Mouse (Mus musculus): ENCODE measurements around the gene Stxbp5. TPM values are rescaled to one million over a fixed set of nuclear protein-coding genes. Genes with fewer than 3 reads are reported as not detected.
A peak's percentile ranks its signal among the peaks of the same experiment; 100 is the strongest.

The Stxbp5 gene
- polyA plus RNA-seq, 1 experiment from 2014 or later: 19.2 TPM

DNA sequence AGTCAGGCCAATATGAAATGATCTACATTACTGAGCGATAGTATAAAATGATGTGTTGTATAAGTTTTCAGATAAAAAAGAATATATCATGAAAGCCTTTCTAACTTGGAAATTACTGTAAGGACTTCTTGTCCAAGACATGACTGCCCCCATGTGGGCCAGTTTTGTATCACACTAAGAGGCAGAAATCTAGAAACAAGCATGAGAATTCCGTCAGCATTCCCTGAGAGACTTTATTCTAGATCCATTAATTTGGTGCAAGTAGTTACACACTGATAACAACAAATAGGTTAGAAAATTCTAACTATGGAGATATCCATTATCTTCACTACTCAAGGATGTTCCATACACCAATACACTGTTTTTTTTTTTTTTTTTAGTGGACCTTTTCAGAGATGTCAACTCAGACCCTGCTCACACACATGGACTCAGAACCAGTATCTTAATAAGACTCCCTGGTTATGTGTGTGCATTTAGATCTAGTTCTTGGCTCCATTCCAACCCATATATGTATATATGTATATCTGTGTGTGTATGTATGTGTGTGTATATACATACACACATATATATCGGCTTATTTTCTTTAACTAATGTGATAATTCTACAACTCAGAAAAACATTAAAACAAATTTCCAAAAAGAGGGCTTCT is 145.9 kb downstream of the Stxbp5 start:
- no peak overlapping the region for H3K4me2 ChIP-seq (ENCODE audit: low read depth, low read length)
- H3K27me3 ChIP-seq (ENCODE audit: control insufficient read depth, insufficient read depth, low read length): no peaks in the 10 kb centered on the region
- 46% methylated on average over 3 of the region's 3 CpGs for WGBS
- H3K36me3 ChIP-seq (ENCODE audit: control insufficient read depth, insufficient read depth, low read length): 0 out of 2 replicates have a peak, but pooled peaks cover 4% of the 10 kb centered on the region
- H3K4me1 ChIP-seq (ENCODE audit: control insufficient read depth, insufficient read depth, low read length): no peaks in the 10 kb centered on the region
- no peak overlapping the region for H3K4me3 ChIP-seq (ENCODE audit: low read depth, low read length)
- no peak overlapping the region for H3K9ac ChIP-seq (replicated peaks; ENCODE audit: low read depth, low read length)
- ATAC-seq (ENCODE audit: low read depth): peak; percentile 31; the same call in 1 of the 2 replicates
- no peak overlapping the region for H3K27ac ChIP-seq (ENCODE audit: low read depth, low read length)
- no peaks in the 10 kb centered on the region for H3K9me3 ChIP-seq (ENCODE audit: control insufficient read depth, low read length)

DNA sequence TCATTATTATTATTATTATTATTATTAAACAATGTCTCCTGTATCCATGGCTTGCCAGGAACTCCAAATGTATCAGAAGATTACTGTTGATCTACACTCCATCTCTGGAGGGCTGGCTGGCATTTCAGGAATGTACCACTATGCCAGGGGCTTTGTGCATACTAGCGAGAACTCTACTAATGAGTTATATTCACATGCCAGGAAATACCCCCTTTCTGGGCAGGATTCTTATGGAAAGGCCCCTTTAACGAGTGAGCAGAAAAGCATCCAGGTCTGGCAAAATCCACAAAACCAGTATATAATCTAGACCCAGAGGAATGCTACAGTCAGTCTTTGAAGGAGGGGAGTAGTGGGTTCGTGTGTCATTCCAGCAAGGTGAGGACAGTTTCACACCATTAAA is 167.0 kb downstream of the Stxbp5 start:
- no peak overlapping the region for H3K4me3 ChIP-seq (ENCODE audit: low read depth, low read length)
- no peak for ATAC-seq (ENCODE audit: low read depth)
- no peaks in the 10 kb centered on the region for H3K36me3 ChIP-seq (ENCODE audit: control insufficient read depth, insufficient read depth, low read length)
- H3K4me2 ChIP-seq (ENCODE audit: low read depth, low read length): no peak overlapping the region
- no peaks in the 10 kb centered on the region for H3K9me3 ChIP-seq (ENCODE audit: control insufficient read depth, low read length)
- H3K9ac ChIP-seq (replicated peaks; ENCODE audit: low read depth, low read length): no peak overlapping the region
- 80% methylated on average over 3 of the region's 3 CpGs for WGBS
- H3K27me3 ChIP-seq (ENCODE audit: control insufficient read depth, insufficient read depth, low read length): no peaks in the 10 kb centered on the region
- no peaks in the 10 kb centered on the region for H3K4me1 ChIP-seq (ENCODE audit: control insufficient read depth, insufficient read depth, low read length)
- no peak overlapping the region for H3K27ac ChIP-seq (ENCODE audit: low read depth, low read length)

DNA sequence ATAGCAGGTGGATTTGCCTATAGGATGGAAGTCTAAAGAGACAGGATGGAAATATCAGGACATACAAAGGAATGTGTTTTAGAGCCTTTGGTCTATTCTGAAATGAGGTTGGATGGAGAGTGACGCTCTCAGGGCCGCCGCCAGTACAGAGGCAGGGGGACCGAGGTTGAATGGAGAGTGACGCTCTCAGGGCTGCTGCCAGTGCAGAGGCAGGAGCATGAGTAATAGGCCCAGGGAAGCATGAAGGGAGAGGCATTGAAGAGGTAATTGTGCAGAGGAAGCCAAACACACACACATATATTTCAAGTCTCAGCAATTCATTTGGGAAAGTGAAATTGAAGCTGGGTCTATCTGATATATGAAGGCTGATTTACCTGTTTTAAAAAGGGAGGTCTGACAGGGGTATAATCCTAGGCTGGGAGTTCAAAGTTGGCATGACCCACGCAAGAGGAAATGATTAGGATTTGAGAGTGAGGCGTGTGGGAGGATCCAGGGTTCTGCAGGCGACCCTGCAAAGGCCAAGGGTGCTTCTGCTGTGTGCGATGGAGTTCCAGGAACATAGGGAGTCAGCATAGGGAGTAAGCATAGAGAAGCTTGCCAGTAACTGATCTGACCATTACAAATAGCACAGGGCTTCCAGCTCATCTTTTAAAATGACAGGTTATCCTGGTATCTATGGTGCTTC is 168.7 kb downstream of the Stxbp5 start:
- Histone ChIP-seq H3K4me3 (ENCODE audit: low read depth, low read length) (no peak overlapping the region), H3K27ac (ENCODE audit: low read depth, low read length) (no peak overlapping the region), H3K36me3 (ENCODE audit: control insufficient read depth, insufficient read depth, low read length) (no peaks in the 10 kb centered on the region), H3K9ac (replicated peaks; ENCODE audit: low read depth, low read length) (no peak overlapping the region), H3K27me3 (ENCODE audit: control insufficient read depth, insufficient read depth, low read length) (no peaks in the 10 kb centered on the region), H3K4me1 (ENCODE audit: control insufficient read depth, insufficient read depth, low read length) (no peaks in the 10 kb centered on the region), H3K9me3 (ENCODE audit: control insufficient read depth, low read length) (no peaks in the 10 kb centered on the region), H3K4me2 (ENCODE audit: low read depth, low read length) (no peak overlapping the region)
- no peak; the same call in 1 of the 2 replicates for ATAC-seq (ENCODE audit: low read depth)
- WGBS: 65% methylated on average over 9 of the region's 9 CpGs

DNA sequence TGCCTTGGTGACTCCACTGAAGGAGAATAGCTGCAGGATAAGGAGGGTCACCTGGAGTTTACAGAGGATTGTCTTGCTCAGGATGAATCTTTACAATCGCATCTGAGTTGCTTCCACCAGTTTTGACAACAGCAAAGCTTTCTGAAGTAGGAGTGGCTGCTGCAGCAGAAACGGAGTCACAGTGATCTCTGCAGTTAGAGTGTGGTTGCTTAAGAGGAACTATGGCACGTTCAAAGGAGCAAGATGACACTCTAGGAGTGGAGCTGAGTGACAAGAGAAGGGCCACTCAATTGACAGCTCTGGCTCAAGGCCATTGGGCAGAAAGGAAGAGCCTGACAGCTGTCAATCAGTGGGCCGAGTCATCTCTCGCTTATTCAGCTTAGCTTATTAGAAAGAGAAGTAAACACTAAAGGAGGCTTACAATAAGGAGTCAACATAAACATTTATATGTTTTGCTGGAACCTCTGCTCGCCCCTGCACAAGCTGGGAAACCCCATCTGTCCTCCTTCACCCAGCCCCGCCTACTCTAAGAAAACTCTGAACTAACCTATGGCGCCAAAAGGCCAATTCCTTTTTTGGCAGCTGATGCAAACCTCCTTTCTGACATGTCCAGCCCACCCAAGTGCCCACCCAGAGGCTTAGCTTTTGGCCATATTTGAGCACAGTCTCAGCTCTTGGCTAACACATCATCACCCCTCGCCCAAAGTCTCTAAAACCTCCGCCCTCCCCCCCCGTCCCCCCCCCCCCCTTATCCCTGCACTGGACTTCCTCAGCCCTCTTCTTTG is 178.2 kb downstream of the Stxbp5 start:
- Histone ChIP-seq H3K4me1 (ENCODE audit: control insufficient read depth, insufficient read depth, low read length) (no peaks in the 10 kb centered on the region), H3K4me3 (ENCODE audit: low read depth, low read length) (no peak overlapping the region), H3K36me3 (ENCODE audit: control insufficient read depth, insufficient read depth, low read length) (no peaks in the 10 kb centered on the region), H3K9ac (replicated peaks; ENCODE audit: low read depth, low read length) (no peak overlapping the region), H3K27me3 (ENCODE audit: control insufficient read depth, insufficient read depth, low read length) (no peaks in the 10 kb centered on the region), H3K9me3 (ENCODE audit: control insufficient read depth, low read length) (no peaks in the 10 kb centered on the region), H3K27ac (ENCODE audit: low read depth, low read length) (no peak overlapping the region), H3K4me2 (ENCODE audit: low read depth, low read length) (no peak overlapping the region)
- WGBS: 86% methylated on average over 11 of the region's 11 CpGs
- ATAC-seq (ENCODE audit: low read depth): no peak

DNA sequence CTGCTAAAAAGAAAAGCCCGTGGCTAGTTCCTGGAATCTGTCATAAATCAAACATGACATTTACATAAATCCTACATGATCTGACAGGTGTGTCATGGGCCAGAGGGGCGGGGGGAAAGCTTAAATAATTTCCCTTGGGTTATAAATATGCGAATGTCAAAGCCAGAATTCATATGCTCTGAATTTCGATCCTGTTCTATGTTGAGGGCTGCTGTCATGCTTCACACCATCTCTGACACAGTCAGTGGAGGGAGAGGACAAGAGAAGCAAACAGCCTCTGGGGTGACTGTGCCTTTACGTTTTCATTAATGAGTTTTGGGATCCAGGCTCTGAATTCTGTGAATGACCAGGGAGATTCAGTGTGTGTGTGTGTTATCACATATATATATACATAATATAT is 180.9 kb downstream of the Stxbp5 start:
- Histone ChIP-seq H3K27ac (ENCODE audit: low read depth, low read length) (no peak overlapping the region), H3K9me3 (ENCODE audit: control insufficient read depth, low read length) (no peaks in the 10 kb centered on the region), H3K9ac (replicated peaks; ENCODE audit: low read depth, low read length) (no peak overlapping the region), H3K4me1 (ENCODE audit: control insufficient read depth, insufficient read depth, low read length) (no peaks in the 10 kb centered on the region), H3K4me3 (ENCODE audit: low read depth, low read length) (no peak overlapping the region), H3K36me3 (ENCODE audit: control insufficient read depth, insufficient read depth, low read length) (no peaks in the 10 kb centered on the region), H3K4me2 (ENCODE audit: low read depth, low read length) (no peak overlapping the region), H3K27me3 (ENCODE audit: control insufficient read depth, insufficient read depth, low read length) (no peaks in the 10 kb centered on the region)
- ATAC-seq (ENCODE audit: low read depth): no peak
- WGBS: 66% methylated on average over 5 of the region's 5 CpGs

DNA sequence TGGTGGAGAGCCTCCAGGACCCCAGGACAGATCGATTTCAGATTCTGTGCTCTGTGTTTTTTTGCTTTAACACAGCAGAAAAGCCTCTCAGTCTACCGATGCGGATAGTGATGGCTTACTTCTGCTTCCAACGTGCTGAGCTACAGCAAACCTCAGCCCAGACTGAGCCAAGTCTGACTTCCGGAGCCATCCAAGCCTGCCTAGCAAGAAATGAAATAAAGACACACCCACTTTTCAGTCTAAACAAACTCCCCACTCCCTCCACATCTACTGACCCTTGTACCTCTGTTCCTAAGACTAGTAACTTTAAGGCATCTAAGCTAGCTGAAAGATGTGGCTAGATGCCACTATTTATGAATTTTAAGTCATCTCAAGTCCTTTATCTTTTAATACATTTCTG is 182.8 kb downstream of the Stxbp5 start:
- H3K9me3 ChIP-seq (ENCODE audit: control insufficient read depth, low read length): no peaks in the 10 kb centered on the region
- no peak for ATAC-seq (ENCODE audit: low read depth)
- H3K9ac ChIP-seq (replicated peaks; ENCODE audit: low read depth, low read length): no peak overlapping the region
- no peaks in the 10 kb centered on the region for H3K27me3 ChIP-seq (ENCODE audit: control insufficient read depth, insufficient read depth, low read length)
- H3K4me1 ChIP-seq (ENCODE audit: control insufficient read depth, insufficient read depth, low read length): no peaks in the 10 kb centered on the region
- H3K36me3 ChIP-seq (ENCODE audit: control insufficient read depth, insufficient read depth, low read length): no peaks in the 10 kb centered on the region
- H3K4me2 ChIP-seq (ENCODE audit: low read depth, low read length): no peak overlapping the region
- no peak overlapping the region for H3K27ac ChIP-seq (ENCODE audit: low read depth, low read length)
- 84% methylated on average over 5 of the region's 5 CpGs for WGBS
- H3K4me3 ChIP-seq (ENCODE audit: low read depth, low read length): no peak overlapping the region

Other genes starting within 250 kb of the Stxbp5 start
- gene Samd5, start 225.9 kb downstream of the Stxbp5 start, polyA plus RNA-seq (2014; fragmentation: Nextera tagmentation; extraction: Ambion mirVana): 6.1 and 6.7 TPM in 2 replicates